Mouse (Mus musculus): ENCODE measurements around the gene Bmt2. TPM values are rescaled to one million over a fixed set of nuclear protein-coding genes. Genes with fewer than 3 reads are reported as not detected.

The Bmt2 gene
- polyA plus RNA-seq, 1 experiment from 2014 or later, result 22.4 TPM

DNA sequence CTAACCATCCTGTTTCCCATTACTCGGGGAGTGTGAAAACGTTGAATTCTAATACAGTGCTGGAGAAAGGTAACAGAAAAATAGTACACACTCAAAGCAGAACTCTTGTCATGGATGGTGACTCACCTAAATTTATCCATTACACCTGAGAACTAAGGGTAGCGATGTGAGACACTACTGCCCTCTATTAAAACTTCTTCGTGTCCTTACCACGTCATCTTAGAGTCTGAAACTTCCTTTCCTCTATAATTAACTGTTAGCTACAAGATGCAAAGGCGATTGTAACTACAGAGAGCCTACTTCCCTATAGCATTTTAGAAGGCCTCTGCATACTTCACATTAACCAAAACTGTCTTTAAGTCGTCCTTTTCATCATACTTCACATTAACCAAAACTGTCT, 12.1 kb downstream of the Bmt2 start:
- 91% methylated on average over 7 of the region's 7 CpGs for WGBS
- Histone ChIP-seq H3K27ac (replicated peaks) (no peak overlapping the region), H3K27me3 (ENCODE audit: low read depth, poor library complexity, severe bottlenecking) (no peaks in the 10 kb centered on the region), H3K4me1 (no peaks in the 10 kb centered on the region), H3K9me3 (replicated peaks) (no peaks in the 10 kb centered on the region), H3K4me3 (no peak overlapping the region), H3K36me3 (peaks cover 34% of the 10 kb centered on the region)
- no peak for DNase-seq (ENCODE audit: low spot score)

DNA sequence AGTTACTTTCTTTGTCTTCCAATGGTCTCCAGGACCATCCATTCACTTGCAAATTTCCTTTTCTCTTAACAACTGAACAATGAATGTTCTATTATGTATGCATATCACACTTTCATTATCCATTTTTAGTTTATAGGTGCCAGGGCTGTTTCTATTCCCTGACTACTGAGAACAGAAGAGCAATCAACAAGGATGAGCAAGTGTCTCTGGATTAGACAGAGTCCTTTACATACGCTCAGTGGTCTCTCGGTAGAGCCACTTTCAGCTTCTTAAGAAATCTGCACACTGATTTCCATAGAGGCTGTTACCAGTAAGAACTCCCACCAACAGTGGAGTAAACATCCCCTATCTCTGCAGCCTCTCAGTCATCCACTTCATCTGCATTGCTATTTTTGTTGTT, 19.8 kb downstream of the Bmt2 start:
- WGBS, result 81% methylated on average over 2 of the region's 2 CpGs
- DNase-seq (ENCODE audit: low spot score), result no peak
- Histone ChIP-seq H3K36me3 (peaks cover 50% of the 10 kb centered on the region), H3K27me3 (ENCODE audit: low read depth, poor library complexity, severe bottlenecking) (no peaks in the 10 kb centered on the region), H3K4me3 (no peak overlapping the region), H3K4me1 (peaks cover 4% of the 10 kb centered on the region; the same call in 1 of the 2 replicates), H3K27ac (replicated peaks) (no peak overlapping the region), H3K9me3 (replicated peaks) (no peaks in the 10 kb centered on the region)

DNA sequence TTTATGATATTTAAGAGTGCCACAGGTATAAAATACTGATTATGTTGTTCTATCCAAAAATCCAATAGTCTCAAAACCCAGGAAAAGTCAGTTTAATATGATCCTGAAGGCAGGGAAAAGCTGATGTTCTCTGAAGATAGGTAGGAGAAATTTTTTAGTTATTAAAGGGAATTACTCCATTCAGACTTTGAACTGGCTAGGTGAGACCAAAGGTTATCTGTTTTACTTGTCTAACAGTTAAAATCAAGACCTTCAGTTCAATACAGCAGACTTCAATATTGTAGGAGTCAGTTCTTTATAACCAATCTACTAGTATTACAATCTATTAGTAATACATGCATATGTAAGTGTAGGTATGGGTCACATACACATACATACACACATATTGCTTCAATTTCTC, 23.7 kb downstream of the Bmt2 start:
- H3K36me3 ChIP-seq, result peaks cover 48% of the 10 kb centered on the region
- H3K27ac ChIP-seq (replicated peaks), result no peak overlapping the region
- H3K27me3 ChIP-seq (ENCODE audit: low read depth, poor library complexity, severe bottlenecking), result no peaks in the 10 kb centered on the region
- no peaks in the 10 kb centered on the region for H3K9me3 ChIP-seq (replicated peaks)
- H3K4me3 ChIP-seq, result no peak overlapping the region
- no peak for DNase-seq (ENCODE audit: low spot score)
- H3K4me1 ChIP-seq, result peaks cover 4% of the 10 kb centered on the region; the same call in 1 of the 2 replicates

DNA sequence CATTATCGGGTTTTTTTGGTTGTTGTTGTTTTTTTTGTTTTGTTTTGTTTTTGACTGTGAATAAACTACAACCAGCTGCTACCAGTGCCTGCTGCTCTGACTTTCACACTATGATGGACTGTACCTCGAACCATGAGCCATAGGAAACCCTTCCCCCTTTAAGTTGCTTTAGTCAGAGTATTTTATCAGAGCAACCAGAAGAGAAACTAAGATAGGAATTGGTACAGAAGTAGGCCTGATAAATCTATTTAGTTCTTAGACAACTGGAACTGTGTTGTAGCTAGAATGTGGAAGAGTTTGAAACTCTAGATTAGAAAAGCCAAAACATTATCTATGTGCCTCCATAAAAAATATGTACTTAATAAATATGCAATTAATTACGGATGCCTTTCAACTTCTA, 25.5 kb downstream of the Bmt2 start:
- peaks cover 55% of the 10 kb centered on the region for H3K36me3 ChIP-seq
- no peak for DNase-seq (ENCODE audit: low spot score)
- H3K9me3 ChIP-seq (replicated peaks), result peaks cover 17% of the 10 kb centered on the region; the same call in 1 of the 2 replicates
- no peaks in the 10 kb centered on the region for H3K4me1 ChIP-seq
- H3K27ac ChIP-seq (replicated peaks), result no peak overlapping the region
- H3K27me3 ChIP-seq (ENCODE audit: low read depth, poor library complexity, severe bottlenecking), result no peaks in the 10 kb centered on the region
- 94% methylated on average over 3 of the region's 3 CpGs for WGBS
- no peak overlapping the region for H3K4me3 ChIP-seq

DNA sequence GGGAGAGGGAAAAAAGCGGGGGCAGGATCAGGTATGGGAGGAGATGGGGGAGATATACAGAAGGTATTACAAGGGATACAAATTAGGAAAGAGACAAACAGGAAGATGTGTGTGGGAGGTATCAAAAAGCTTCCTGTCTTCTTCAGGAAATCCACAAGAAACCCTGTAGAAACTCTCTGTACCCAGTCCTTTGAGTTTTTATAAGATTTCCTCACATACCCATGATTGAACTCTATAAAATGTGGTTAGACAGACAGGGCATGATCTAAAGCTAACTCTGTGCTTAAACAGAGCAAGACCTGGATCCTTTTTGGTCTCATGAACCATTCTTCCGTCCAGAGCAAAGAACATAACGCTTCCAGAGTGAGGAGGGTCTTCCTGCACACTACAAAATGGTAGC, 26.9 kb downstream of the Bmt2 start:
- Histone ChIP-seq H3K27me3 (ENCODE audit: low read depth, poor library complexity, severe bottlenecking) (no peaks in the 10 kb centered on the region), H3K9me3 (replicated peaks) (peaks cover 20% of the 10 kb centered on the region; the same call in 1 of the 2 replicates)
- WGBS, result 92% methylated on average over 3 of the region's 3 CpGs

DNA sequence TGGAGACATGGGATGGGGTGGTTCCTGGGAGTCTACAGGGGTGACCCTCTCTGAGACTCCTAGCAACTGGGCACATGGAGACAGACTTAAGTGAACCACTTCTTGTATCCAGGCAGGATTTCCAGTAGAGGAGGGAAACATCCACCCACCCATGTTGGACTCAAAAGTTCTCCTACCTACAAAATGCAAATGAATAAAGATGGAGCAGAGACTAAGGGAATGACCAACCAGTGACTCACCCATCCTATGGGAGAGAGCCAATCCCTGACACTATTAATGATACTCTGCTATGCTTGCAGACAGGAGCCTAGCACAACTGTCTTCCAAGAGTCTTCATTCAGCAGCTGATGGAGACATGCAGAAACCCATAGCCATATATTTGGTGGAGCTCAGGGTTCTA, 29.5 kb downstream of the Bmt2 start:
- H3K27me3 ChIP-seq (ENCODE audit: low read depth, poor library complexity, severe bottlenecking), result no peaks in the 10 kb centered on the region
- peaks cover 30% of the 10 kb centered on the region; the same call in 1 of the 2 replicates for H3K9me3 ChIP-seq (replicated peaks)
- no peaks in the 10 kb centered on the region for H3K4me1 ChIP-seq
- H3K36me3 ChIP-seq, result peaks cover 65% of the 10 kb centered on the region
- no peak overlapping the region for H3K27ac ChIP-seq (replicated peaks)
- no peak overlapping the region for H3K4me3 ChIP-seq
- no peak for DNase-seq (ENCODE audit: low spot score)

More for the DNA sequence above, 26.9 kb downstream of the Bmt2 start:
- H3K27ac ChIP-seq (replicated peaks), result no peak overlapping the region
- no peak for DNase-seq (ENCODE audit: low spot score)
- H3K36me3 ChIP-seq, result peaks cover 57% of the 10 kb centered on the region
- H3K4me3 ChIP-seq, result no peak overlapping the region
- H3K4me1 ChIP-seq, result no peaks in the 10 kb centered on the region

DNA sequence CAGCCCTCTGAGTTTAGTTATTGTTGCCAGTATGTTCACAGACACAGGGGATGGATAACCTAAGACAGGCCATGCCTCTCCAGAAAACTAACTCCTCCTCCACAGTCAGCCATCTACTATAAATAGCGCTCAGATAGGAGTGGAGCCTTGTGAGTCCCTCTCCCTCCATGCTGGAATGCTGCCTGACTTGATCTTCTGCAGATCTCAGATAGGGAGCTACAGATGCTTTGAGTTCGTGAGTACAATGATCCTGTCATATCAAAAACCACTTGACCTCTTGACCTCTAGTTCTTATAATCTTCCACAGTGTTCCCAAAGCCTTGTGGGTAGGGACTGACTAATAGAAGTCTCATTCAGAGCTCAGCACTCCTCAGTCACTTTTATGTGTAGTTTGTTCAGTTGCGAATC, 41.2 kb downstream of the Bmt2 start:
- WGBS, result 90% methylated on average over 3 of the region's 3 CpGs
- Histone ChIP-seq H3K4me1 (no peaks in the 10 kb centered on the region), H3K4me3 (no peak overlapping the region), H3K27ac (replicated peaks) (no peak overlapping the region), H3K36me3 (peaks cover 27% of the 10 kb centered on the region), H3K27me3 (ENCODE audit: low read depth, poor library complexity, severe bottlenecking) (no peaks in the 10 kb centered on the region), H3K9me3 (replicated peaks) (no peaks in the 10 kb centered on the region)
- DNase-seq (ENCODE audit: low spot score), result no peak

DNA sequence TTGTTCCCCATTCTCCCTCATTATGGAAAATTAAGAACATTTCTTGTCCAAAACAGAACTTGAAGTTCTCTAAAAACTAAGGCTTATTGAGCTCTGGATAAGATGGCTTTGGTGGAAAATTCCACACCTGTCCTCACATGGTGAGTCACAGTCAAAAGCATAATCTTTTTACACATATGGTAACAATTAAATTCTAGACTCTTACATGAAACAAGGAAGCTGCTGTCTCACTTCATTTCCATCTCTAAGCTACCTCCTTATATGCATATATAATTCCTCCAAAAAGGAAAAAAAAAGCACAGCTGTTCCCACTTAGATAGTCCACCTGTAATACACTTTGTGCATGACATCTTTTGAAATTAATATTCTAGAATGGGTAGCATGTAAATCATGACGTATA, 45.2 kb downstream of the Bmt2 start:
- Histone ChIP-seq H3K27me3 (ENCODE audit: low read depth, poor library complexity, severe bottlenecking) (no peaks in the 10 kb centered on the region), H3K4me3 (no peak overlapping the region), H3K36me3 (peaks cover 20% of the 10 kb centered on the region), H3K27ac (replicated peaks) (no peak overlapping the region), H3K9me3 (replicated peaks) (no peaks in the 10 kb centered on the region), H3K4me1 (no peaks in the 10 kb centered on the region)
- no peak for DNase-seq (ENCODE audit: low spot score)
- 93% methylated on average over 1 of the region's 1 CpGs for WGBS

DNA sequence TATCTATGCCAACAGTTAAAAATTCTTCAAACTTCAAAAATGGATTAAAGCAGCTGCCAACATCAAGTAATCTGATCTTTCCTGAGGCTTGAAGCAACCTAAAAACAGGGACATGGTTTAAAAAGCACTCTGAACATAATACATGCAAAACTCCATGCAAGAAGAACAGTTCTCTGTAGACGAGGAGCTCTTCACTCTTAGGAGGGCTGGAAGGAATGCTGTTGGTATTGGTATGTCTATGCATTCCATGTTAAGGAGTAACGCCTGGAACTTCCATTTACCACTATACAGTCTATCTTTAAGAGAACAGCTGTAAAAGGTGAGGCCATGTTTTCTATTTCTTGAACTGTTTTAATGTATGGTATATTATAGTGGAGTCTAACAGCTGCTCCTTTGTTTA, 47.2 kb downstream of the Bmt2 start:
- no peak overlapping the region for H3K4me3 ChIP-seq
- WGBS, result 95% methylated on average over 2 of the region's 2 CpGs
- H3K36me3 ChIP-seq, result peaks cover 30% of the 10 kb centered on the region
- no peaks in the 10 kb centered on the region for H3K9me3 ChIP-seq (replicated peaks)
- H3K27me3 ChIP-seq (ENCODE audit: low read depth, poor library complexity, severe bottlenecking), result no peaks in the 10 kb centered on the region
- DNase-seq (ENCODE audit: low spot score), result no peak
- H3K27ac ChIP-seq (replicated peaks), result no peak overlapping the region
- no peaks in the 10 kb centered on the region for H3K4me1 ChIP-seq

DNA sequence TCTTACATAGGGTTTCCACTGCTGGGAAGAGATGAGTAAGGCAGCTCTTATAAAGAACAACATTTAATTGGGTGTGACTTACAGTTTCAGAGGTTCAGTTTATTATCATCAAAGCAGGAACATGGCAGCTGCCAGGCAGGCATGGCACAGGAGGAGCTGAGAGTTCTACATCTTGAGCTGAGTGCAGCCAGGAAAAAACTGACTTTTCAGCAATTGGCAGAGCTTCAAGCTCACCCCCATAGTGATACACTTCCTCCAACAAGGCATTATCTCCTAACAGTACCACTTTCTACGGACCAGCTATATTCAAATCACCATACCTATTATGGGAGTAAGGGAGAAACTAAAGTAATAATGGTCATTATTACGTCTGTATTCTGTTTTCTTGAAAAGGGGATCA, 58.1 kb downstream of the Bmt2 start:
- WGBS, result 85% methylated on average over 2 of the region's 2 CpGs
- no peaks in the 10 kb centered on the region for H3K9me3 ChIP-seq (replicated peaks)

DNA sequence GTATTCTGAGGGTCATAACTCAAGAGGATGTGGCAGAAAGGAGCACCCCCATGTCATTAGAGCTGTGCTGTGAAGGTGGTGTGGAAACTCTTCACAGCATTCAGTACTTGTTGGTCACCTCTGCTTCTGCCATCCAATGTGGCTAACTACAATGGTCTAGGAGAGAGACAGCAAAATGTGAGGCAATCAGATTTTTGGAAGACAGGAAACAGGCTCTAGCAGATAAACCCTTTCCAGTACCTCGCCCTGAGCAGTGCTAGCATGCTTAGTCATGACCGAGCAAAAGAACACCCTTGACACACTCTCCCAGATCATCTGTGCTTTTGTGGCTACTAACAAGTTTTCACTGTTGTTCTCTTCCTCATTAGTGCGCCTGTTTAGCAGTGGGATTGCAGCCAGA, 60.7 kb downstream of the Bmt2 start:
- Histone ChIP-seq H3K4me3 (no peak overlapping the region), H3K36me3 (0 out of 2 replicates have a peak, but pooled peaks cover 5% of the 10 kb centered on the region), H3K4me1 (no peaks in the 10 kb centered on the region), H3K9me3 (replicated peaks) (no peaks in the 10 kb centered on the region), H3K27ac (replicated peaks) (no peak overlapping the region), H3K27me3 (ENCODE audit: low read depth, poor library complexity, severe bottlenecking) (no peaks in the 10 kb centered on the region)
- DNase-seq (ENCODE audit: low spot score), result no peak
- WGBS, result 87% methylated on average over 3 of the region's 3 CpGs

More for the DNA sequence above, 58.1 kb downstream of the Bmt2 start:
- DNase-seq (ENCODE audit: low spot score), result no peak
- no peaks in the 10 kb centered on the region for H3K4me1 ChIP-seq
- no peaks in the 10 kb centered on the region for H3K27me3 ChIP-seq (ENCODE audit: low read depth, poor library complexity, severe bottlenecking)
- no peak overlapping the region for H3K27ac ChIP-seq (replicated peaks)
- no peak overlapping the region for H3K4me3 ChIP-seq
- H3K36me3 ChIP-seq, result 0 out of 2 replicates have a peak, but pooled peaks cover 9% of the 10 kb centered on the region

DNA sequence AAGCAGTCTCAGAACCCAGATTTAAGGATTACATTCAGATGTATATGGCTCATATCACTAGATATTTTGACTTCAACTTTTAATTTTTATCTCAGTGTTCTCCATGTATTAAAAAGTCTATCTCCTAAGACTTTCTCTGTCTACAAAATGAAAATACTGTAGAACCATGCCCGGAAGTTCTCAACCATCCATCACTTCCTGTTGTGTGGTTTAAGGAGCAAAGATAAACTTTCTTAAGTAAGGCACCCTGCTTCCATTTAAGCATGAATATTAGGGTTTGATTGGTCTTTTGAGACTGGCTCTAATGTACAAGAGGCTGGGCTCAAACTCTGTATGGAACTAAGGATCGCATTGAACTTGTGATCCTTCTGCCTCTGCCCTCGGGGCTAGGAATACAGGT, 63.2 kb downstream of the Bmt2 start:
- no peaks in the 10 kb centered on the region for H3K27me3 ChIP-seq (ENCODE audit: low read depth, poor library complexity, severe bottlenecking)
- H3K27ac ChIP-seq (replicated peaks), result no peak overlapping the region
- DNase-seq (ENCODE audit: low spot score), result no peak
- H3K36me3 ChIP-seq, result no peaks in the 10 kb centered on the region
- WGBS, result 93% methylated on average over 3 of the region's 3 CpGs
- H3K4me1 ChIP-seq, result no peaks in the 10 kb centered on the region
- H3K4me3 ChIP-seq, result no peak overlapping the region
- no peaks in the 10 kb centered on the region for H3K9me3 ChIP-seq (replicated peaks)

DNA sequence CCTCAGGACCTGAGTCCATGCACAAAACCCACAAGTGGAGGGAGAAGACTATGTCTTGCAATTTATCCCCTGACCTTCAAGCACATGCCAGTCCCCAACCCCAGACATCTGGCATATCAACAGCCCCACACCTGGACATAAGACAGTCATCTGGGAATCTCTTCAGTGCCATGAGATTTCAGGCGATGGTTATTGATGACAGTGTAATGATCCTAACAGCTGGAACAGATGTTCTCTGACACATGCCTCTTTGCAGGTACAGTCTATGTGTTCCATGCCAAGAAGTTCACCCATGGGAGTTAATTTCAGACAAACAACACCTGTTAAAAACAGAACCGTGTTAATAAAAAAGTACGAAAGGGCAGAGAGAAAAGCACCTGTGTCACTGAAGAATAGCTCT, 64.1 kb downstream of the Bmt2 start:
- Histone ChIP-seq H3K4me1 (peaks cover 8% of the 10 kb centered on the region), H3K27ac (replicated peaks) (no peak overlapping the region), H3K27me3 (ENCODE audit: low read depth, poor library complexity, severe bottlenecking) (no peaks in the 10 kb centered on the region), H3K4me3 (no peak overlapping the region), H3K36me3 (no peaks in the 10 kb centered on the region), H3K9me3 (replicated peaks) (no peaks in the 10 kb centered on the region)
- DNase-seq (ENCODE audit: low spot score), result no peak
- 84% methylated on average over 3 of the region's 3 CpGs for WGBS

DNA sequence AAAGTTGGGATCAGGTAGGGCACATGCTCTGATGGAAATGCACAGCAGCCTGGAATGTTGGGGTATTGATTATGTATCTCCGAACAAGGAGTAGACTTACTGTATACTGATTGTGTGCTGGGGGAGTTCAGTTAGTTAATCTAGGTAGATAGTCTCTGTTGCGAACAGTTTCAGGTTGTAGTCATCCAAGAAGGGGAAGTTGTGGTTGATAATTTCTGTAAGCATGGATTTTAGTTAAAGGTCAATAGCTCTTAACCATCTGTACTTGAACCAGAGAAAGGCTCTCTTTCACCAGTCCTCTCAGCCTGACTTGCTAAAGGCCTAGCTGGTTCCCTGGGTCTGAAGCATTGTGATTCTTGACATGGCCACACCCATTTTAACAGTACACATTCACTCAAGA, 66.9 kb downstream of the Bmt2 start:
- no peaks in the 10 kb centered on the region for H3K36me3 ChIP-seq
- no peak overlapping the region; the same call in 1 of the 2 replicates for H3K27ac ChIP-seq (replicated peaks)
- 88% methylated on average over 2 of the region's 2 CpGs for WGBS
- no peak for DNase-seq (ENCODE audit: low spot score)
- no peaks in the 10 kb centered on the region for H3K9me3 ChIP-seq (replicated peaks)
- no peaks in the 10 kb centered on the region for H3K27me3 ChIP-seq (ENCODE audit: low read depth, poor library complexity, severe bottlenecking)
- H3K4me1 ChIP-seq, result peaks cover 32% of the 10 kb centered on the region
- no peak overlapping the region for H3K4me3 ChIP-seq
